Mouse (Mus musculus) spleen, postnatal 14 days (tissue): ENCODE measurements around the gene Adgrg3.

Experiments used
- DNase-seq, 2 experiments: peaks; one replicate each; pipeline ENCODE4 v3.0.0; 2021 to 2022; ENCODE audit warnings: low spot score in 2 of 2

Gene Adgrg3

GRCm38 (mm10) chr8:95080381-95081341, 63.2 kb downstream of the Adgrg3 start, which contains the start of gene Katnb1:
Gene Katnb1, plus strand, starts transcription at chr8:95081186.
- DNase-seq: peak; percentile 95 to 96

- peak in 1 of 2 experiments; percentile 21 for DNase-seq
These were observed 64.2 kb downstream of the Adgrg3 start for GRCm38 (mm10) chr8:95081650-95082049.

- DNase-seq: no peak
These were observed 66.8 kb downstream of the Adgrg3 start for GRCm38 (mm10) chr8:95084261-95084660.

DNA sequence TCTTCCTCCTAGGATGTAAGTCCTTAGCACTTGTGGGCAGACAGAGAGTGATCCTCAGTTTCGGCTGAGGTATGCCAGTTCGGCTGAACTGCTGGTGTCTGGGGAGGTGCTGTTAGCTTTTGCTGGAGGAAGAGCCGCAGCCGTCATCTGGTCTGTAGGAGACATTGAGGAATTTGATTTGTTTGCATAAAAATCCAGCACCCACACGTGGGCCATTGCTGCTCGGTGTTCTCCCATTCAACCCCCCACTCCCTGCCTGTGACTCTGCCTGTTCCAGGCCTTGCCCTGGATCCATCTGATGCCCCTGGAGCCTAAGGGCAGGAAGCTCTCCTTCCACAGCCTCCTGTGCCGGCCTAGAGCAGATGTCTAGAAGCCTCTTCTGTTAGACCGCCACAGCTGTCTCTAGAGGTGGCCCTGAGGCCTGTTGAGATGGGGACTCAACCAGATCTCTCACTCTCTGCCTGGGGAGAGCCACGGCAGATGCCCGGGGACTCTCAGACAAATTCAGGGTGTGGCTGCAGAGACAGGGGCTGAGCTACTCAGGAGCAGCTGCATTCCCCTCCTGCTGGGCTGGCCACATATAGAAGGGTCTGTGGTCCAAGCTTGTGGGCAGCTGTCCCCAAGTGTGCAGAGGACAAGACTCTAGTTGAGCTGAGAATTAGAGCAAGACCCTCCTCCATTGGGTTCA, 67.4 kb downstream of the Adgrg3 start:
- DNase-seq: no peak

- no peak for DNase-seq
These were observed 68.1 kb downstream of the Adgrg3 start for GRCm38 (mm10) chr8:95085432-95086141.

GRCm38 (mm10) chr8:95093574-95093973, 76.1 kb downstream of the Adgrg3 start:
- no peak for DNase-seq
